Mouse (Mus musculus) thymus, adult 2 months (tissue): ENCODE data around the gene Zfp704. TPM values are rescaled to one million over a fixed set of nuclear protein-coding genes. Genes with fewer than 3 reads are reported as not detected.

Source experiments
- DNase-seq: peaks from one replicate; pipeline ENCODE4 v3.0.0; 2021
- H3K27ac ChIP-seq: fragments of 200-500 bp; 2 replicates; pipeline ENCODE4 v1.5.1; 2012; ENCODE audit warnings: low read length, control low read depth; ENCODE audit not compliant: control insufficient read depth, insufficient read depth
- H3K27me3 ChIP-seq: fragments of 200-500 bp; 2 replicates; pipeline ENCODE4 v1.6.1; 2012; ENCODE audit warnings: mild to moderate bottlenecking, low read length, moderate library complexity, mixed read lengths; ENCODE audit not compliant: control insufficient read depth, insufficient read depth
- H3K36me3 ChIP-seq: fragments of 200-500 bp; 2 replicates; pipeline ENCODE4 v1.6.1; 2012; ENCODE audit warnings: mild to moderate bottlenecking, low read length, moderate library complexity; ENCODE audit not compliant: control insufficient read depth, insufficient read depth
- H3K4me1 ChIP-seq: fragments of 200-500 bp; replicated peaks from 2 replicates; pipeline ENCODE4 v1.6.1; 2012; ENCODE audit warnings: low read length; ENCODE audit not compliant: control insufficient read depth, insufficient read depth
- H3K4me3 ChIP-seq: fragments of 200-500 bp; 2 replicates; pipeline ENCODE4 v1.5.1; 2012; ENCODE audit warnings: mild to moderate bottlenecking, low read length, control low read depth, moderate library complexity; ENCODE audit not compliant: control insufficient read depth, insufficient read depth
- CTCF ChIP-seq: fragments of 200-500 bp; IDR thresholded peaks from 2 replicates; pipeline ENCODE4 v1.5.1; 2012; ENCODE audit warnings: mild to moderate bottlenecking, control low read depth, low read length, moderate library complexity, borderline replicate concordance; ENCODE audit not compliant: control insufficient read depth, poor library complexity, insufficient read depth; ENCODE audit errors: extremely low read depth
- POLR2A ChIP-seq: fragments of 200-500 bp; IDR thresholded peaks from 2 replicates; pipeline ENCODE4 v1.6.1; 2012; ENCODE audit warnings: mild to moderate bottlenecking, low read length, control low read depth, moderate library complexity; ENCODE audit not compliant: control insufficient read depth, poor library complexity, insufficient read depth; ENCODE audit errors: extremely low read depth
- WGBS: fragments of 180-500 bp; shearing (Covaris S2); methylation state at CpG from one replicate; pipeline ENCODE4 v1.1.7; 2018; 5-methylcytosine and 5-hydroxymethylcytosine counted together
- polyA plus RNA-seq: library from polyadenylated mRNA; depleted of rRNA; stranded (reverse); fragments of >200 nt; gene quantifications from 2 replicates; pipeline ENCODE4 v1.2.3, GENCODE M21; 2012

Zfp704 gene
- polyA plus RNA-seq, 1 experiment = 7.4 TPM

DNA sequence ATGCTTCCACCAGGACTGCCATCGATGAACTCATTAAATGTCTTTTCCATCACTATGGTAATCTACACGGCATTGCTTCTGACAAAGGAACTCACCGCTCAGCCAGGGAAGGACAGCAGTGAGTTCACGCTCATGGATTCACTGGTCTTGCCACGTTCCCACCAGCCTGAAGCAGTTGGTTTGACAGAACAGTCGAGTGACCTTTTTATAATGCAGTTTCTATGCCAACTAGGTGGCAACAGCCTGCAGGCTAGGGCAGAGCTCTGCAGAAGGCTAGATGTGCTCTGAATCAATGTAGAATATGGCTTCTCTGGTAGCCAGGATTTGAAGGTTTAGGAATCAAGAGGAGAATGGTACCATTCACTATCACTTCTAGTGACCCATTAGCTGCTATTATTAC is 186.2 kb downstream of the Zfp704 start:
- Histone ChIP-seq H3K27ac (no peak overlapping the region), H3K4me1 (no peaks in the 10 kb centered on the region), H3K27me3 (no peaks in the 10 kb centered on the region), H3K36me3 (no peaks in the 10 kb centered on the region), H3K4me3 (no peak overlapping the region)
- no peak for TF ChIP-seq POLR2A
- TF ChIP-seq CTCF = no peak
- WGBS = 96% methylated on average over 6 of the region's 6 CpGs
- DNase-seq = no peak

- no peaks in the 10 kb centered on the region for H3K27me3 ChIP-seq
- no peak overlapping the region for H3K4me3 ChIP-seq
- 94% methylated on average over 4 of the region's 4 CpGs for WGBS
- no peak overlapping the region for H3K27ac ChIP-seq
- no peak for TF ChIP-seq CTCF
- no peak for TF ChIP-seq POLR2A
- DNase-seq = no peak
- peaks cover 8% of the 10 kb centered on the region for H3K4me1 ChIP-seq
- no peaks in the 10 kb centered on the region for H3K36me3 ChIP-seq
Observed at GRCm38 (mm10) chr3:9408896-9409295, 201.0 kb downstream of the Zfp704 start.

DNA sequence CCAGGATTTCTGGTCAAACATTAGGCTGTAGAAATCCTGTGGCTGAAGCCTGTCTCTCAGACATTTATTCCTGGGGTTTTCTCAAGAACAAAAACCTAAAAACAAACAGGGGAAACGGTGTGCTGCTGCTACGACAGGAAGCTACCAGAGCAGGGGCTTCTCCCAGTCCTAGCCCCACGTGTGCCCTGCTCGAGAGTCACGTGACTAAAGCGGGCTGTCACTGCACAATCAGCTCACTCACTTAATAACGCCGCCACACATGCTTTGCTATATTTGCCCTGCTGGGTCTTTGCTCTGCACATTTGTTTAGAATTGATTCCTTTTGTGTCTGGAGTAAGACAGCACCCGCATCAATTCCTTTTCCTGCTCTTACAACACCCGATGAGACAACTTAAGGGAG is 202.1 kb downstream of the Zfp704 start:
- Histone ChIP-seq H3K36me3 (no peaks in the 10 kb centered on the region), H3K27ac (no peak overlapping the region), H3K4me1 (peaks cover 15% of the 10 kb centered on the region), H3K4me3 (no peak overlapping the region), H3K27me3 (no peaks in the 10 kb centered on the region)
- TF ChIP-seq CTCF (no peak), POLR2A (no peak)
- DNase-seq = no peak
- 52% methylated on average over 10 of the region's 10 CpGs for WGBS

DNA sequence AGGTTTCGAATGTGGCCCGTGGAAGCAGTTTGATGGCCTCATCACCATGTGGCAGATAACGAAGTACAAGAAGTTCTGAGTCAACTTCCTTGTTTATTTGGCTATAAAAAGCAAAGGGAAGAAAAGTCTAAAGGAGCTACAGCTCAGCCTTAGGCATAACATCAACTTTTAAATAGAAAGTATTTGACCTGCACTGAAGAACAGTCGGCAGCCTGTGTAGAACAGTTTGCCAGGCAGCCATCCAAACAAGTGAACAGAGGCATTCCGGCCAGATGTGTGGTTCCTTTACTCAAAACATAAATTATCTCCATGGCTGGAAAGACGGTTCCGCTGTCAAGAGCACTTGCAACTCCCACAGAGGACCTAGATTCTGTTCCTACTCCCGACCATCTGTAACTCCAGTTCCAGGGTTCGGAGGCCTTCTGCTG is 202.8 kb downstream of the Zfp704 start:
- 61% methylated on average over 9 of the region's 9 CpGs for WGBS
- no peaks in the 10 kb centered on the region for H3K36me3 ChIP-seq
- TF ChIP-seq CTCF = no peak
- no peaks in the 10 kb centered on the region for H3K27me3 ChIP-seq
- DNase-seq = no peak
- no peak overlapping the region for H3K4me3 ChIP-seq
- H3K4me1 ChIP-seq = peaks cover 18% of the 10 kb centered on the region
- H3K27ac ChIP-seq = no peak overlapping the region

DNA sequence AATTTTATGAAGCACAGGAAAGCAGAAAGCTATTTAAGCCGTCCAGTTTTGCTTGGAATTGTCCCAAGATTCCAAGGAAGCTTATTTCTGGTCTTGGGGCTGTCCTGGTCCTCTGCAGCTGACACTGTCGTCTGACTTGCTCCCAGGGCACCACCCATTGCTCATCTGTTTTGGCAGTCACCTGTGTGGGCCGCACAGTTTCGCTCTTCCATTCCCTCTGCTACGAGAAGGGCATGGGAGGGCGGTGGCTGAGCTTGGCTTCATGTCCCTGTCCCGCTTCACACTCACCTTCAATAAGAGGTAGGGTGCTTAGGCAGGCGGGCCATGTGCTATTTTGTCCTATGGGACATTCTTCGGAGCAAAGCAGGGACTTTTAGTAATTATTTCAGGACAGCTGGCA is 204.5 kb downstream of the Zfp704 start:
- Histone ChIP-seq H3K27me3 (no peaks in the 10 kb centered on the region), H3K27ac (no peak overlapping the region), H3K4me3 (no peak overlapping the region), H3K4me1 (peaks cover 32% of the 10 kb centered on the region), H3K36me3 (no peaks in the 10 kb centered on the region)
- no peak for DNase-seq
- TF ChIP-seq CTCF (no peak), POLR2A (no peak)
- 88% methylated on average over 9 of the region's 9 CpGs for WGBS

GRCm38 (mm10) chr3:9403255-9404050 is 206.4 kb downstream of the Zfp704 start:
- no peaks in the 10 kb centered on the region for H3K36me3 ChIP-seq
- H3K4me1 ChIP-seq = peaks cover 32% of the 10 kb centered on the region
- DNase-seq = no peak
- no peak for TF ChIP-seq POLR2A
- TF ChIP-seq CTCF = no peak
- WGBS = 8% methylated on average over 5 of the region's 5 CpGs
- peak overlapping the region; percentile 44 for H3K4me3 ChIP-seq
- H3K27me3 ChIP-seq = no peaks in the 10 kb centered on the region
- peak overlapping the region; percentile 42; the same call in 1 of the 2 replicates for H3K27ac ChIP-seq
